Comparison of ENCODE assay signal across 15 mouse cellular contexts in the genomic region with DNA sequence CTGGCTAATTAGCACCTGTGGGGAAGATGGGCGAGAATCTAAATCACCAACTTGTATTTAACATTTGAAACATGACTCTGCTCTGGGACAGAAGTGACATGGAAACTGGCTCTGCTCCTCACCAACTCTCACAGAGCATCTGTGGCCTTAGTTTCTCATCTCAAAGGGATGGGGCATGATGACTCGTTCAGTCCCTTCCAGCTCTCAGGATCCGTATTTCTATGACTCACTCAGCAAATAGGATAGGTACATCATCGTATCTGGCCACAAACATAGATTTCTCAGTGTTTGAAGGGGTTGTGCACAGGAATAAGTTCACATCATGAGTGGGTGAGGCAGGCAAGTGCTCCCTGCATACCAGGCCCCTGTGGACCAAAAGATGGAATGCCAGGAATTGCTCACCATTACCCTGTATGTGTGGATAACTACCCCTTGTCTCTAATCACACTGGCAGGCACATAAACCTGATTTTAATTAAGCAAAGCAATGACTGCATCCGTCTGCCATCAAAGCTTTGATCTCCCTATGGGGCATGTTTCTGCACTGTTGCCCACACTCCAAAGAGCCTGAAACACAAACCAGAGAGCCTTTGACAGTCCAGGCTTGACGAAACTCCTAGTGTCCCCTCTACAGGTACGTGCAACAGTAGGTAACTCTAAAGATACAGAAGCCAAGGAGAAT.
A peak's percentile ranks its signal among the peaks of the same experiment; 100 is the strongest.
DNase-seq lines count a peak whose midpoint lies in the region; ATAC-seq lines count a peak whose summit lies in the region.
"Had no signal": no experiment of that assay in that cellular context is flagged by ENCODE, and none has a peak within 500 bp of the region (broad histone marks: within the 10 kb centered on the region; RNA-seq: fewer than 3 reads in every experiment).

No protein-coding gene starts in this region.

- no peaks in the 10 kb centered on the region for H3K9me3 ChIP-seq in kidney, embryonic 16.5 days (ENCODE audit: low read length)
- H3K9me3 ChIP-seq: megakaryocyte, embryonic 14.5 days had no signal

- H3K27me3 ChIP-seq in kidney, embryonic 16.5 days (ENCODE audit: insufficient read depth, low read length), result no peaks in the 10 kb centered on the region
- H3K27me3 ChIP-seq: megakaryocyte, embryonic 14.5 days had no signal

- no peaks in the 10 kb centered on the region for H3K36me3 ChIP-seq in kidney, embryonic 16.5 days (ENCODE audit: insufficient read depth, low read length)

- H3K4me1 ChIP-seq in kidney, embryonic 16.5 days (ENCODE audit: insufficient read depth, low read length), result peaks cover 29% of the 10 kb centered on the region

- peak; percentile 92 for ATAC-seq in kidney, embryonic 16.5 days (ENCODE audit: low FRiP score, low TSS enrichment)
- ATAC-seq: intestine, embryonic 16.5 days had no signal

- H3K4me2 ChIP-seq in kidney, embryonic 16.5 days (replicated peaks; ENCODE audit: low read depth, low read length), result no peak overlapping the region

- H3K4me3 ChIP-seq in kidney, embryonic 16.5 days (ENCODE audit: low read length), result no peak overlapping the region
- H3K4me3 ChIP-seq: megakaryocyte, embryonic 14.5 days had no signal

- DNase-seq in embryo, embryonic 10 days (ENCODE audit: low spot score), result peak; percentile 25
- no peak for DNase-seq in embryo, embryonic 11 days
- DNase-seq in kidney, postnatal 36 days, result no peak
- DNase-seq in forelimb bud, embryonic 11.5 days (ENCODE audit: low read depth, low spot score), result peak; percentile 67
- DNase-seq in retina, embryonic 14.5 days (ENCODE audit: low spot score), result peak; percentile 27
- DNase-seq in urinary bladder, postnatal 14 days (ENCODE audit: low spot score), result no peak
- no peak for DNase-seq in heart, postnatal 4 days
- DNase-seq: adrenal gland, postnatal 36 days; cerebellum, adult 11 months; gastrocnemius, postnatal 10 days; layer of hippocampus, postnatal 36 days; lung, adult 2 months had no signal

- H3K27ac ChIP-seq in kidney, embryonic 16.5 days (ENCODE audit: low read length), result peak overlapping the region; percentile 43; the same call in 1 of the 2 replicates

- H3K9ac ChIP-seq in kidney, embryonic 16.5 days (replicated peaks; ENCODE audit: low read length), result no peak overlapping the region

- WGBS in kidney, embryonic 16.5 days, result 52% methylated on average over 7 of the region's 7 CpGs

Comparison
In these comparisons a context has a peak if more than half of its experiments do, and no peak if none do; other contexts are left out.
1. DNase-seq: peak in embryo, embryonic 10 days (single experiment), forelimb bud, embryonic 11.5 days (single experiment) and retina, embryonic 14.5 days (single experiment); none in embryo, embryonic 11 days (single experiment), kidney, postnatal 36 days (0 of 2), urinary bladder, postnatal 14 days (single experiment) and heart, postnatal 4 days (single experiment).